Mouse (Mus musculus): ENCODE results near the gene Upf3a.

DNA sequence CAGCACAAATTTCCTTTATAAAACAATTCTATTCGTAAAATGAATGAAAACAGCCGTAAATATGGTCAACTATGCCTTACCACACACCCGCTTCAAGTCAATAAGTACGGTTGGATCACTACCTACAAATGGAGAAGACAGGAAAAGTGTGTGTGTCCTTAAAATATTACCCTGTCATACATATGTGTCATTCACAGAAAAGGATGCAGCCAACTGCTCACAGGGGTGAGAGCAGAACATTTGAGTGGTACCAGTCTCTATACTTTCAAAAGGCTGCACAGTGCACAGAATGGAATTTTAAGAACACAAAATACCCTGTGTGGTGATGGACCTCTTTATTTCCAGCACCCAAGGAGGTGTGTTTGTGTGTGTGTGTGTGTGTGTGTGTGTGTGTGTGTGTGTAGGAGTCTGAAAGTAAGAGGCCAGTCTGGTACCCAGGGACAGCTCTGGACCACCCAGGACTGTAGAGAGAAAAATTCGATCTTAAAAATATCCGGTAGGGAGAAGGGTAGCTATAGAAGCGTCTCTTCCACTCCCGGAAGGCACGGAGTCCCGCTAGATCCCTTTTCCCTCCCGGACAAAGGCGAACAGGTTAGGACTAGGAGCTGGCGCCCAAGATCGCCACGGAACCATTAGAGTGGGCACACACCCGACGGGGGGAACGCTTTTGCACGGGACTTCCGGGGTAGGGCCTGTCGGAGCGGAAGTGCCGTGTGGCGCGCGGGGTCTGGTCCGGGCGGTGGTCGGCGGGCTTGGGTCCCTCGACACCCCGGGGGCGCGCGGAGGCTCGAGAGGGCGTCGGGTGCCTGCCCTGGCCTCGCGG lies 28.2 kb upstream of the Upf3a start, which contains the start of gene Cdc16:
- TF ChIP-seq EP300 (IDR thresholded peaks at IDR 0.05; ENCODE audit: low read length) = no peak
- TF ChIP-seq POLR2A (IDR thresholded peaks at IDR 0.05; ENCODE audit: low read depth, low read length) = peak; percentile 74
- TF ChIP-seq SIN3A (IDR thresholded peaks at IDR 0.05; ENCODE audit: low read length) = peak; percentile 54; the same call in 1 of the 2 replicates
- no peak; the same call in 1 of the 2 replicates for TF ChIP-seq CHD2 (IDR thresholded peaks at IDR 0.05; ENCODE audit: low read length)
- no peak for TF ChIP-seq CHD1 (IDR thresholded peaks at IDR 0.05; ENCODE audit: low read depth, low read length)
- TF ChIP-seq MYC (IDR thresholded peaks at IDR 0.05; ENCODE audit: low read depth, low read length) = 0 out of 2 replicates have a peak, but pooled peaks have one; percentile 21
- TF ChIP-seq MXI1 (IDR thresholded peaks at IDR 0.05; ENCODE audit: low read depth, low read length) = 0 out of 2 replicates have a peak, but pooled peaks have one; percentile 65
- TF ChIP-seq CTCF (conservative IDR thresholded peaks at IDR 0.05 in 1 of 2, IDR thresholded peaks at IDR 0.05 in 1 of 2; ENCODE audit: low read depth in 2 of 2, low read length in 2 of 2) = no peak
- no peak for TF ChIP-seq USF2 (conservative IDR thresholded peaks at IDR 0.05; ENCODE audit: low read depth, low read length)
- no peak for TF ChIP-seq ZNF384 (IDR thresholded peaks at IDR 0.05; ENCODE audit: low read depth, low read length)
- TF ChIP-seq NELFE (IDR thresholded peaks at IDR 0.05; ENCODE audit: low read depth, low read length) = peak; percentile 78; the same call in 1 of the 2 replicates
- TF ChIP-seq RCOR1 (conservative IDR thresholded peaks at IDR 0.05; ENCODE audit: low read depth, low read length) = no peak
